Mouse (Mus musculus) hindbrain, embryonic 15.5 days (tissue): ENCODE measurements at regions not wholly inside any gene's neighbourhood (a gene's known extent, or its start where the extent isn't known, plus 50 kb on each side); places are given as distances from the start of the nearest gene placed in this dataset.

Experiments used
- ATAC-seq: fragments of 200-750 bp; cut with Nextera tagmentation; 2 replicates; pipeline ENCODE4 v1.8.0; 2017; ENCODE audit warnings: low read depth, moderate number of reproducible peaks, moderate TSS enrichment; ENCODE audit not compliant: low FRiP score
- H3K27ac ChIP-seq: fragments of 300-500 bp; sonication (generic); replicated peaks from 2 replicates; pipeline ENCODE4 v1.5.1; 2015; ENCODE audit warnings: mild to moderate bottlenecking, inconsistent platforms
- H3K27me3 ChIP-seq: fragments of 300-500 bp; sonication (generic); 2 replicates; pipeline ENCODE4 v1.6.1; 2015; ENCODE audit warnings: control low read depth, inconsistent platforms
- H3K36me3 ChIP-seq: fragments of 300-500 bp; sonication (generic); 2 replicates; pipeline ENCODE4 v1.6.1; 2015; ENCODE audit warnings: control low read depth, inconsistent platforms
- H3K4me1 ChIP-seq: fragments of 300-500 bp; sonication (generic); replicated peaks from 2 replicates; pipeline ENCODE4 v1.6.1; 2015; ENCODE audit warnings: control low read depth, inconsistent platforms
- H3K4me2 ChIP-seq: fragments of 300-500 bp; sonication (generic); 2 replicates; pipeline ENCODE4 v1.6.1; 2015; ENCODE audit warnings: moderate library complexity, mild to moderate bottlenecking, inconsistent platforms
- H3K4me3 ChIP-seq: fragments of 300-500 bp; sonication (generic); 2 replicates; pipeline ENCODE4 v1.5.1; 2015; ENCODE audit warnings: mild to moderate bottlenecking, inconsistent platforms
- H3K9ac ChIP-seq: fragments of 300-500 bp; sonication (generic); 2 replicates; pipeline ENCODE4 v1.6.1; 2015; ENCODE audit warnings: inconsistent platforms
- H3K9me3 ChIP-seq: fragments of 300-500 bp; sonication (generic); 2 replicates; pipeline ENCODE4 v1.6.1; 2016; ENCODE audit warnings: control low read depth, inconsistent platforms
- WGBS: fragments of 180-500 bp; shearing (Covaris S2); methylation state at CpG from one replicate; pipeline ENCODE4 v1.1.7; 2015; 5-methylcytosine and 5-hydroxymethylcytosine counted together

GRCm38 (mm10) chr4:154787190-154787589 is 50.1 kb upstream of the Ttc34 start:
- Histone ChIP-seq H3K36me3 (no peaks in the 10 kb centered on the region), H3K4me3 (no peak overlapping the region), H3K4me1 (0 out of 2 replicates have a peak, but pooled peaks cover 4% of the 10 kb centered on the region), H3K9me3 (no peaks in the 10 kb centered on the region), H3K9ac (no peak overlapping the region), H3K27ac (no peak overlapping the region), H3K27me3 (peaks cover 3% of the 10 kb centered on the region; the same call in 1 of the 2 replicates), H3K4me2 (no peak overlapping the region)
- no peak for ATAC-seq
- 68% methylated on average over 8 of the region's 8 CpGs for WGBS
